Mouse (Mus musculus): ENCODE measurements at regions not wholly inside any gene's neighbourhood (a gene's known extent, or its start where the extent isn't known, plus 50 kb on each side); places are given as distances from the start of the nearest gene placed in this dataset.

GRCm38 (mm10) chr6:117254620-117255228, 86.4 kb downstream of the Cxcl12 start:
- Histone ChIP-seq H3K4me1 (ENCODE audit: control insufficient read depth, insufficient read depth, low read length) (no peaks in the 10 kb centered on the region), H3K4me3 (ENCODE audit: insufficient read depth, low read length) (no peak overlapping the region), H3K27ac (ENCODE audit: insufficient read depth, low read depth, low read length) (no peak overlapping the region)
- TF ChIP-seq POLR2A (IDR thresholded peaks at IDR 0.05; ENCODE audit: borderline replicate concordance, low read depth, low read length) = no peak
- TF ChIP-seq CTCF (IDR thresholded peaks at IDR 0.05; ENCODE audit: low read depth, low read length) = no peak

- TF ChIP-seq POLR2A (IDR thresholded peaks at IDR 0.05; ENCODE audit: borderline replicate concordance, low read depth, low read length) = no peak
- no peak for TF ChIP-seq CTCF (IDR thresholded peaks at IDR 0.05; ENCODE audit: low read depth, low read length)
- Histone ChIP-seq H3K4me1 (ENCODE audit: control insufficient read depth, insufficient read depth, low read length) (no peaks in the 10 kb centered on the region), H3K4me3 (ENCODE audit: insufficient read depth, low read length) (no peak overlapping the region), H3K27ac (ENCODE audit: insufficient read depth, low read depth, low read length) (no peak overlapping the region)
Measured at GRCm38 (mm10) chr6:117255399-117256098, 87.2 kb downstream of the Cxcl12 start.

GRCm38 (mm10) chr6:117256099-117256471, 87.8 kb downstream of the Cxcl12 start:
- no peak overlapping the region for H3K4me3 ChIP-seq (ENCODE audit: insufficient read depth, low read length)
- H3K4me1 ChIP-seq (ENCODE audit: control insufficient read depth, insufficient read depth, low read length) = no peaks in the 10 kb centered on the region
- no peak overlapping the region for H3K27ac ChIP-seq (ENCODE audit: insufficient read depth, low read depth, low read length)
- TF ChIP-seq CTCF (IDR thresholded peaks at IDR 0.05; ENCODE audit: low read depth, low read length) (no peak), POLR2A (IDR thresholded peaks at IDR 0.05; ENCODE audit: borderline replicate concordance, low read depth, low read length) (no peak)

GRCm38 (mm10) chr6:117257591-117257990, 89.3 kb downstream of the Cxcl12 start:
- TF ChIP-seq POLR2A (IDR thresholded peaks at IDR 0.05; ENCODE audit: borderline replicate concordance, low read depth, low read length) (no peak), CTCF (IDR thresholded peaks at IDR 0.05; ENCODE audit: low read depth, low read length) (no peak)

GRCm38 (mm10) chr6:117267906-117268305, 99.6 kb downstream of the Cxcl12 start:
- H3K27ac ChIP-seq (ENCODE audit: insufficient read depth, low read depth, low read length) = no peak overlapping the region
- peaks cover 13% of the 10 kb centered on the region for H3K4me1 ChIP-seq (ENCODE audit: control insufficient read depth, insufficient read depth, low read length)
- no peak overlapping the region for H3K4me3 ChIP-seq (ENCODE audit: insufficient read depth, low read length)
- TF ChIP-seq CTCF (IDR thresholded peaks at IDR 0.05; ENCODE audit: low read depth, low read length) (no peak), POLR2A (IDR thresholded peaks at IDR 0.05; ENCODE audit: borderline replicate concordance, low read depth, low read length) (no peak)

More at GRCm38 (mm10) chr6:117257591-117257990, 89.3 kb downstream of the Cxcl12 start:
- Histone ChIP-seq H3K4me3 (ENCODE audit: insufficient read depth, low read length) (no peak overlapping the region), H3K27ac (ENCODE audit: insufficient read depth, low read depth, low read length) (no peak overlapping the region), H3K4me1 (ENCODE audit: control insufficient read depth, insufficient read depth, low read length) (no peaks in the 10 kb centered on the region)

GRCm38 (mm10) chr6:117268376-117268775, 100.0 kb downstream of the Cxcl12 start:
- no peak for TF ChIP-seq CTCF (IDR thresholded peaks at IDR 0.05; ENCODE audit: low read depth, low read length)
- TF ChIP-seq POLR2A (IDR thresholded peaks at IDR 0.05; ENCODE audit: borderline replicate concordance, low read depth, low read length) = no peak
- Histone ChIP-seq H3K4me1 (ENCODE audit: control insufficient read depth, insufficient read depth, low read length) (peaks cover 13% of the 10 kb centered on the region), H3K27ac (ENCODE audit: insufficient read depth, low read depth, low read length) (no peak overlapping the region), H3K4me3 (ENCODE audit: insufficient read depth, low read length) (no peak overlapping the region)

- TF ChIP-seq CTCF (IDR thresholded peaks at IDR 0.05; ENCODE audit: low read depth, low read length) = no peak
- TF ChIP-seq POLR2A (IDR thresholded peaks at IDR 0.05; ENCODE audit: borderline replicate concordance, low read depth, low read length) = no peak
- no peak overlapping the region for H3K4me3 ChIP-seq (ENCODE audit: insufficient read depth, low read length)
- peaks cover 13% of the 10 kb centered on the region for H3K4me1 ChIP-seq (ENCODE audit: control insufficient read depth, insufficient read depth, low read length)
- H3K27ac ChIP-seq (ENCODE audit: insufficient read depth, low read depth, low read length) = no peak overlapping the region
Measured at GRCm38 (mm10) chr6:117270261-117270660, 101.9 kb downstream of the Cxcl12 start.

- H3K27ac ChIP-seq (ENCODE audit: insufficient read depth, low read depth, low read length) = peak overlapping the region; percentile 32; the same call in 1 of the 2 replicates
- H3K4me1 ChIP-seq (ENCODE audit: control insufficient read depth, insufficient read depth, low read length) = peaks cover 13% of the 10 kb centered on the region
- TF ChIP-seq CTCF (IDR thresholded peaks at IDR 0.05; ENCODE audit: low read depth, low read length) = no peak
- TF ChIP-seq POLR2A (IDR thresholded peaks at IDR 0.05; ENCODE audit: borderline replicate concordance, low read depth, low read length) = no peak
- no peak overlapping the region for H3K4me3 ChIP-seq (ENCODE audit: insufficient read depth, low read length)
Measured at GRCm38 (mm10) chr6:117271562-117272226, 103.4 kb downstream of the Cxcl12 start.

GRCm38 (mm10) chr6:117272227-117272955, 104.1 kb downstream of the Cxcl12 start:
- Histone ChIP-seq H3K4me3 (ENCODE audit: insufficient read depth, low read length) (no peak overlapping the region), H3K4me1 (ENCODE audit: control insufficient read depth, insufficient read depth, low read length) (peaks cover 13% of the 10 kb centered on the region), H3K27ac (ENCODE audit: insufficient read depth, low read depth, low read length) (no peak overlapping the region)
- TF ChIP-seq POLR2A (IDR thresholded peaks at IDR 0.05; ENCODE audit: borderline replicate concordance, low read depth, low read length) = no peak
- no peak for TF ChIP-seq CTCF (IDR thresholded peaks at IDR 0.05; ENCODE audit: low read depth, low read length)
